Mouse (Mus musculus) limb, embryonic 10.5 days (tissue): ENCODE data around the gene Rtn4rl1. TPM values are rescaled to one million over a fixed set of nuclear protein-coding genes. Genes with fewer than 3 reads are reported as not detected.

ENCODE experiments used
- microRNA counts: library from miRNA; unstranded; fragments of <30 nt; microRNA quantifications from one replicate; lab custom pipeline; 2017
- microRNA-seq: library from miRNA; unstranded; fragments of <30 nt; microRNA quantifications from one replicate; pipeline ENCODE4, GENCODE M21; 2017
- polyA plus RNA-seq: library from polyadenylated mRNA; unstranded; fragments of >200 nt; fragmentation: Nextera tagmentation; extraction: Ambion mirVana; gene quantifications from 2 replicates; pipeline ENCODE4 v1.2.1, GENCODE M21; 2016

The Rtn4rl1 gene
- polyA plus RNA-seq, 1 experiment from 2014 or later: 0.90 TPM

MicroRNAs encoded within 50 kb of the gene (microRNA counts, 519-probe panel; counts per million panel counts)
- microRNA mmu-miR-132 (lab: Ali Mortazavi, UCI) (684 counts per million, percentile 72 among the panel's probes with 10 or more counts), microRNA mmu-miR-212 (lab: Ali Mortazavi, UCI) (684 counts per million, percentile 72 among the panel's probes with 10 or more counts)

Small RNAs within 50 kb of the gene (microRNA-seq; reads per million reads assigned to microRNA genes)
- gene Mir132 (40.4 reads per million, percentile 39 among the genes with 10 or more reads in this experiment), gene Mir212 (7.0 reads per million, percentile 14 among the genes with 10 or more reads in this experiment)

Other genes starting within 250 kb of the Rtn4rl1 start
- 0.99 and 3.5 TPM in 2 replicates for gene Hic1, start 24.3 kb upstream of the Rtn4rl1 start, polyA plus RNA-seq
- 38.0 and 39.9 TPM in 2 replicates for gene Ovca2, start 14.9 kb upstream of the Rtn4rl1 start, polyA plus RNA-seq
- gene Dph1, start 2.5 kb upstream of the Rtn4rl1 start, polyA plus RNA-seq: 32.7 and 35.3 TPM in 2 replicates
- 178 and 185 TPM in 2 replicates for gene Rpa1, start 154.5 kb downstream of the Rtn4rl1 start, polyA plus RNA-seq
- 15.0 and 17.1 TPM in 2 replicates for gene Smyd4, start 154.7 kb downstream of the Rtn4rl1 start, polyA plus RNA-seq
- gene Serpinf1, start 228.9 kb downstream of the Rtn4rl1 start, polyA plus RNA-seq: 214 and 217 TPM in 2 replicates
- gene Serpinf2, start 245.8 kb downstream of the Rtn4rl1 start, polyA plus RNA-seq: 0.36 TPM in 1 of 2 replicates, not detected in the other